In the genomic region with DNA sequence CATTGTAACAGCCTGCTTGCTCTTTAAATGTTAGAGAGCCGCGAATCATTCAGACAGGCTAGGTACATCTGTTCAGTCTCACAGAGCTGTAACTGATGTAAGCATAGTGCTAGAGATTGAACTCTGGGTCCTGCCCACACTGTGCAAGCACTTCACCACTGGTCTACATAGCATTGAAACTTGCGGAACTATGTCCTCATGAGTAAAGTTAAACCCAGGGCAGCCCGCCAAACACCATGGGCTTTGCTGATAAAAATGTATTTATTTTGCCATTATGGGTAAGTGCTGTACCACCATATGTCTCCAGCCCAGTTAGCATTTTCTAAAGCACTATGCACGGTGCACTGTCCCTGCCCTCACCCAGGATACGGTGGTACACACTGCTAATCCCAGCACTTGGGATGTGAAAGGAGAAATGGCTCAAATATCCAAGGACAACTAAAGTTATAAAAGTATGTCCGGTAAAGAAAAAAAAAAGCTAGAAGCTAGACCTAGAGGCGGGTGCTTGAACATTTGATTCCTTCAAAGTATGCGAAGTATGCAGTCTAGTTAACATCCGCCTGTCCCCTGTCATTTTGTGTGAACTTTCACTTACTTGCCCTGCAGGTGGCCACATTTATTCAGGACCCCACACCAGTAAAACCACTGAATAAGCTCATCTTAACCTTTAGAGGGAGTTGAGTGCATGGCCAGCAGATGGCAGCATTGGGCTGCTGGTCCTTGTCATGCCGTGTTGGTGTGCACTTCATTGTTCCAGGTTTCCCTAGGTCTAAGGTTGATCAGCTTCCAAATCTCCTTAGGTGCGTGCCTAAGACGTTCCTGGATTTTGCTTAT, we compare ENCODE assay signal across 9 mouse cellular contexts. TPM values are rescaled to one million over a fixed set of nuclear protein-coding genes. Genes with fewer than 3 reads are reported as not detected.
A peak's percentile ranks its signal among the peaks of the same experiment; 100 is the strongest.
DNase-seq lines count a peak whose midpoint lies in the region; ATAC-seq and TF ChIP-seq lines count a peak whose summit lies in the region.
"Had no signal": no experiment of that assay in that cellular context is flagged by ENCODE, and none has a peak within 500 bp of the region (broad histone marks: within the 10 kb centered on the region; RNA-seq: fewer than 3 reads in every experiment).

No protein-coding gene starts in this region.

- 22% methylated on average over 13 of the region's 13 CpGs for WGBS in heart, embryonic 13.5 days
- 32% methylated on average over 13 of the region's 13 CpGs for WGBS in kidney, postnatal 0 days
- 52% methylated on average over 13 of the region's 13 CpGs for WGBS in liver, embryonic 11.5 days
- WGBS in stomach, embryonic 14.5 days = 20% methylated on average over 13 of the region's 13 CpGs

- DNase-seq in CD4-positive helper T cell, adult 2 months (ENCODE audit: low read depth, low spot score) = peak; percentile 82
- DNase-seq in brain, embryonic 14.5 days (ENCODE audit: low read depth) = peak; percentile 94
- DNase-seq in fat pad, adult 2 months (ENCODE audit: extremely low read depth, low read depth, low spot score) = peak; percentile 96
- peak; percentile 94 for DNase-seq in kidney, postnatal 0 days (ENCODE audit: low spot score)
- DNase-seq in liver, embryonic 11.5 days (ENCODE audit: low spot score) = peak; percentile 75
- peak; percentile 62 to 78 for DNase-seq in natural killer cell, adult 2 months (ENCODE audit: low spot score in 2 of 2)

- peak; percentile 53; the same call in 1 of the 2 replicates for ATAC-seq in heart, embryonic 13.5 days (ENCODE audit: extremely low read depth, insufficient number of reproducible peaks, low FRiP score, low TSS enrichment)
- peak; percentile 81 for ATAC-seq in kidney, postnatal 0 days (replicated peaks; ENCODE audit: low FRiP score, low read depth)
- no peak for ATAC-seq in liver, embryonic 11.5 days (replicated peaks; ENCODE audit: low FRiP score)
- ATAC-seq in stomach, embryonic 14.5 days (ENCODE audit: insufficient number of reproducible peaks, insufficient read depth, low FRiP score, low read depth) = peak; percentile 68

- H3K9ac ChIP-seq in heart, embryonic 13.5 days = peak overlapping the region; percentile 65
- H3K9ac ChIP-seq in kidney, postnatal 0 days (ENCODE audit: low read depth, low read length) = no peak overlapping the region
- no peak overlapping the region for H3K9ac ChIP-seq in liver, embryonic 11.5 days (ENCODE audit: low read depth, low read length)
- no peak overlapping the region for H3K9ac ChIP-seq in stomach, embryonic 14.5 days (replicated peaks; ENCODE audit: low read depth, low read length)
- H3K9ac ChIP-seq: embryonic facial prominence, embryonic 15.5 days had no signal

- H3K36me3 ChIP-seq in heart, embryonic 13.5 days = no peaks in the 10 kb centered on the region
- no peaks in the 10 kb centered on the region for H3K36me3 ChIP-seq in kidney, postnatal 0 days (ENCODE audit: insufficient read depth, low read length)
- H3K36me3 ChIP-seq in liver, embryonic 11.5 days (ENCODE audit: control insufficient read depth, insufficient read depth, low read length) = no peaks in the 10 kb centered on the region
- H3K36me3 ChIP-seq in stomach, embryonic 14.5 days (ENCODE audit: control insufficient read depth, insufficient read depth, low read length) = no peaks in the 10 kb centered on the region
- H3K36me3 ChIP-seq: embryonic facial prominence, embryonic 15.5 days had no signal

- peak; percentile 97 for TF ChIP-seq CTCF in brain, embryonic 14.5 days (IDR thresholded peaks at IDR 0.05; ENCODE audit: borderline replicate concordance, extremely low read depth, insufficient read depth, insufficient read length)
- TF ChIP-seq CTCF in kidney, postnatal 0 days (IDR thresholded peaks at IDR 0.05; ENCODE audit: low read depth) = peak; percentile 98

- peak overlapping the region; percentile 96 for H3K27ac ChIP-seq in heart, embryonic 13.5 days (replicated peaks)
- H3K27ac ChIP-seq in kidney, postnatal 0 days = no peak overlapping the region
- peak overlapping the region; percentile 45 for H3K27ac ChIP-seq in liver, embryonic 11.5 days (ENCODE audit: low read depth, low read length)
- peak overlapping the region; percentile 13; the same call in 1 of the 2 replicates for H3K27ac ChIP-seq in stomach, embryonic 14.5 days (ENCODE audit: low read length)
- H3K27ac ChIP-seq: embryonic facial prominence, embryonic 15.5 days had no signal

- H3K4me3 ChIP-seq in heart, embryonic 13.5 days = no peak overlapping the region
- no peak overlapping the region for H3K4me3 ChIP-seq in kidney, postnatal 0 days (replicated peaks; ENCODE audit: low read depth, low read length)
- H3K4me3 ChIP-seq in liver, embryonic 11.5 days (ENCODE audit: low read depth, low read length) = no peak overlapping the region
- H3K4me3 ChIP-seq in stomach, embryonic 14.5 days (ENCODE audit: low read depth, low read length) = no peak overlapping the region
- H3K4me3 ChIP-seq: embryonic facial prominence, embryonic 15.5 days had no signal

- H3K27me3 ChIP-seq in heart, embryonic 13.5 days (replicated peaks) = no peaks in the 10 kb centered on the region
- no peaks in the 10 kb centered on the region for H3K27me3 ChIP-seq in kidney, postnatal 0 days (ENCODE audit: insufficient read depth, low read length)
- no peaks in the 10 kb centered on the region for H3K27me3 ChIP-seq in liver, embryonic 11.5 days (replicated peaks; ENCODE audit: control insufficient read depth, insufficient read depth, low read length)
- H3K27me3 ChIP-seq in stomach, embryonic 14.5 days (ENCODE audit: control insufficient read depth, insufficient read depth, low read length) = no peaks in the 10 kb centered on the region
- H3K27me3 ChIP-seq: embryonic facial prominence, embryonic 15.5 days had no signal

- H3K9me3 ChIP-seq in heart, embryonic 13.5 days = no peaks in the 10 kb centered on the region
- no peaks in the 10 kb centered on the region for H3K9me3 ChIP-seq in kidney, postnatal 0 days (replicated peaks; ENCODE audit: low read length)
- H3K9me3 ChIP-seq in liver, embryonic 11.5 days (ENCODE audit: control insufficient read depth, low read length) = no peaks in the 10 kb centered on the region
- H3K9me3 ChIP-seq in stomach, embryonic 14.5 days (ENCODE audit: control insufficient read depth, low read depth, low read length) = no peaks in the 10 kb centered on the region
- H3K9me3 ChIP-seq: embryonic facial prominence, embryonic 15.5 days had no signal

- TF ChIP-seq POLR2A in brain, embryonic 14.5 days (IDR thresholded peaks at IDR 0.05; ENCODE audit: borderline replicate concordance, extremely low read depth, insufficient read depth, insufficient read length, poor library complexity, severe bottlenecking) = no peak

- H3K4me1 ChIP-seq in heart, embryonic 13.5 days = peaks cover 68% of the 10 kb centered on the region
- H3K4me1 ChIP-seq in kidney, postnatal 0 days (replicated peaks; ENCODE audit: insufficient read depth, low read length) = 0 out of 2 replicates have a peak, but pooled peaks cover 5% of the 10 kb centered on the region
- peaks cover 46% of the 10 kb centered on the region for H3K4me1 ChIP-seq in liver, embryonic 11.5 days (replicated peaks; ENCODE audit: control insufficient read depth, insufficient read depth, low read length)
- peaks cover 6% of the 10 kb centered on the region for H3K4me1 ChIP-seq in stomach, embryonic 14.5 days (ENCODE audit: control insufficient read depth, insufficient read depth, low read length)

- H3K4me2 ChIP-seq in heart, embryonic 13.5 days = peak overlapping the region; percentile 52
- 0 out of 2 replicates have a peak overlapping the region, but pooled peaks have one; percentile 10 for H3K4me2 ChIP-seq in kidney, postnatal 0 days (ENCODE audit: low read length)
- peak overlapping the region; percentile 26 for H3K4me2 ChIP-seq in liver, embryonic 11.5 days
- H3K4me2 ChIP-seq in stomach, embryonic 14.5 days (replicated peaks; ENCODE audit: low read depth, low read length) = no peak overlapping the region
- H3K4me2 ChIP-seq: embryonic facial prominence, embryonic 15.5 days had no signal

RNA-seq across cellular contexts. Expression of a gene that starts 9.9 kb away (rescaled TPM):
- polyA plus RNA-seq in brain, embryonic 14.5 days (2012; rRNA removed) = 28.2 and 33.0 TPM in 2 replicates
- polyA plus RNA-seq in heart, embryonic 13.5 days (2015; fragmentation: Nextera tagmentation; extraction: Ambion mirVana) = 8.5 and 8.6 TPM in 2 replicates
- polyA plus RNA-seq in kidney, postnatal 0 days (2015; fragmentation: Nextera tagmentation; extraction: Ambion mirVana) = 6.0 and 7.1 TPM in 2 replicates
- polyA plus RNA-seq in liver, embryonic 11.5 days (2014; fragmentation: Nextera tagmentation; extraction: Ambion mirVana) = 29.0 and 30.7 TPM in 2 replicates
- polyA plus RNA-seq in stomach, embryonic 14.5 days (2014; fragmentation: Nextera tagmentation; extraction: Ambion mirVana) = 8.3 and 11.6 TPM in 2 replicates
